Mouse (Mus musculus): Measurements from ENCODE around the gene Map6. TPM values are rescaled to one million over a fixed set of nuclear protein-coding genes. Genes with fewer than 3 reads are reported as not detected.

Map6 gene
- total RNA-seq, 2 experiments from 2014 or later: 3.0 to 4.3 TPM

GRCm38 (mm10) chr7:99261900-99262299 lies 5.3 kb upstream of the Map6 start:
- DNase-seq: no peak
- intact Hi-C loops (cut with DNase I): no loop called here

GRCm38 (mm10) chr7:99263509-99263908 lies 3.7 kb upstream of the Map6 start:
- intact Hi-C loops (cut with DNase I): no loop called here
- no peak for DNase-seq

GRCm38 (mm10) chr7:99264597-99264996 lies 2.6 kb upstream of the Map6 start:
- DNase-seq: no peak
- intact Hi-C loops (cut with DNase I): no loop called here

GRCm38 (mm10) chr7:99267897-99268505 lies 754 bp downstream of the Map6 start:
- intact Hi-C loops (cut with DNase I): no loop called here
- peak; percentile 71 to 74 for DNase-seq

- intact Hi-C loops (cut with DNase I): no loop called here
- no peak for DNase-seq
Measured at GRCm38 (mm10) chr7:99268506-99268900, 1.3 kb downstream of the Map6 start.

GRCm38 (mm10) chr7:99268951-99269945 lies 2.0 kb downstream of the Map6 start:
- DNase-seq: peak; percentile 18 to 31
- intact Hi-C loops (cut with DNase I): no loop called here

- DNase-seq: peak in 1 of 2 experiments; percentile 11
- intact Hi-C loops (cut with DNase I): no loop called here
Measured at GRCm38 (mm10) chr7:99271630-99272029, 4.4 kb downstream of the Map6 start.

GRCm38 (mm10) chr7:99275131-99275530 lies 7.9 kb downstream of the Map6 start:
- intact Hi-C loops (cut with DNase I): no loop called here

GRCm38 (mm10) chr7:99276679-99277078 lies 9.4 kb downstream of the Map6 start:
- intact Hi-C loops (cut with DNase I): no loop called here
- DNase-seq: no peak

More at GRCm38 (mm10) chr7:99275131-99275530, 7.9 kb downstream of the Map6 start:
- no peak for DNase-seq

- intact Hi-C loops (cut with DNase I): no loop called here
- DNase-seq: no peak
Measured at GRCm38 (mm10) chr7:99278309-99278708, 11.1 kb downstream of the Map6 start.

- DNase-seq: no peak
- intact Hi-C loops (cut with DNase I): no loop called here
Measured at GRCm38 (mm10) chr7:99279586-99279985, 12.3 kb downstream of the Map6 start.

- intact Hi-C loops (cut with DNase I): no loop called here
- DNase-seq: no peak
Measured at GRCm38 (mm10) chr7:99287287-99287686, 20.0 kb downstream of the Map6 start.

GRCm38 (mm10) chr7:99290008-99290407 lies 22.8 kb downstream of the Map6 start:
- DNase-seq: peak in 1 of 2 experiments; percentile 17
- intact Hi-C loops (cut with DNase I): no loop called here

GRCm38 (mm10) chr7:99290925-99291324 lies 23.7 kb downstream of the Map6 start:
- intact Hi-C loops (cut with DNase I): no loop called here
- no peak for DNase-seq

GRCm38 (mm10) chr7:99294198-99294780 lies 27.0 kb downstream of the Map6 start:
- no peak for DNase-seq
- intact Hi-C loops (cut with DNase I): no loop called here

GRCm38 (mm10) chr7:99295104-99295503 lies 27.9 kb downstream of the Map6 start:
- intact Hi-C loops (cut with DNase I): no loop called here
- DNase-seq: peak; percentile 29 to 33

GRCm38 (mm10) chr7:99300650-99301175 lies 33.5 kb downstream of the Map6 start:
- DNase-seq: no peak
- intact Hi-C loops (cut with DNase I): no loop called here

- intact Hi-C loops (cut with DNase I): no loop called here
Measured at GRCm38 (mm10) chr7:99304029-99304428, 36.8 kb downstream of the Map6 start.

GRCm38 (mm10) chr7:99304949-99305372 lies 37.7 kb downstream of the Map6 start:
- peak; percentile 68 to 71 for DNase-seq
- intact Hi-C loops (cut with DNase I): no loop called here

More at GRCm38 (mm10) chr7:99304029-99304428, 36.8 kb downstream of the Map6 start:
- peak in 1 of 2 experiments; percentile 28 for DNase-seq

GRCm38 (mm10) chr7:99305688-99306087 lies 38.4 kb downstream of the Map6 start:
- peak in 1 of 2 experiments; percentile 35 for DNase-seq
- intact Hi-C loops (cut with DNase I): no loop called here

- intact Hi-C loops (cut with DNase I): no loop called here
- DNase-seq: no peak
Measured at GRCm38 (mm10) chr7:99306640-99307039, 39.4 kb downstream of the Map6 start.
